In genomic region chr13:47974756-47975515, GRCm38 (mm10) we compare ENCODE assay signal across 14 mouse cellular contexts.
DNase-seq lines count a peak whose midpoint lies in the region; ATAC-seq and TF ChIP-seq lines count a peak whose summit lies in the region.
"Had no signal": no experiment of that assay in that cellular context is flagged by ENCODE, and none has a peak within 500 bp of the region (broad histone marks: within the 10 kb centered on the region; RNA-seq: fewer than 3 reads in every experiment).

No protein-coding gene starts in this region.

- DNase-seq in heart, adult 11 months: no peak
- peak; percentile 1 to 8 for DNase-seq in adrenal gland, postnatal 36 days
- peak; percentile 58 for DNase-seq in lung, postnatal 0 days (ENCODE audit: low spot score)
- no peak for DNase-seq in left cerebral cortex, postnatal 36 days (ENCODE audit: low spot score in 2 of 2)
- no peak for DNase-seq in layer of hippocampus, adult 18-20 months (ENCODE audit: low spot score in 2 of 2)
- DNase-seq in left cerebral cortex, adult 11 months (ENCODE audit: low spot score): no peak
- DNase-seq: gastrocnemius, adult 2 months had no signal

- H3K9ac ChIP-seq in heart, embryonic 13.5 days: no peak overlapping the region
- H3K9ac ChIP-seq in intestine, postnatal 0 days (ENCODE audit: low read depth, low read length): no peak overlapping the region
- H3K9ac ChIP-seq in lung, postnatal 0 days (replicated peaks; ENCODE audit: low read depth): no peak overlapping the region
- H3K9ac ChIP-seq: forebrain, embryonic 15.5 days; liver, embryonic 12.5 days had no signal

- no peak for ATAC-seq in heart, embryonic 13.5 days (ENCODE audit: extremely low read depth, insufficient number of reproducible peaks, low FRiP score, low TSS enrichment)
- no peak for ATAC-seq in intestine, postnatal 0 days
- ATAC-seq in lung, postnatal 0 days: no peak; the same call in 1 of the 2 replicates
- ATAC-seq: activated CD4-positive, CD25-positive, alpha-beta regulatory T cell, adult 4 months; CD4-positive, CD25-positive, alpha-beta regulatory T cell, adult 4 months; forebrain, embryonic 15.5 days; liver, embryonic 12.5 days had no signal

- WGBS in heart, embryonic 13.5 days: 71% methylated on average over 16 of the region's 16 CpGs
- 74% methylated on average over 16 of the region's 16 CpGs for whole genome bisulfite sequencing in intestine, postnatal 0 days
- 49% methylated on average over 16 of the region's 16 CpGs for WGBS in lung, postnatal 0 days

- intact Hi-C loops in left cerebral cortex, postnatal 36 days (cut with DNase I): no loop called here

- TF ChIP-seq CTCF in intestine, postnatal 0 days (IDR thresholded peaks at IDR 0.05; ENCODE audit: low read depth): no peak
- TF ChIP-seq CTCF in lung, postnatal 0 days (IDR thresholded peaks at IDR 0.05): no peak

- 0 out of 2 replicates have a peak, but pooled peaks cover 2% of the 10 kb centered on the region for H3K4me1 ChIP-seq in heart, embryonic 13.5 days
- H3K4me1 ChIP-seq in intestine, postnatal 0 days (replicated peaks; ENCODE audit: control insufficient read depth, insufficient read depth, low read length): no peaks in the 10 kb centered on the region
- no peaks in the 10 kb centered on the region for H3K4me1 ChIP-seq in lung, postnatal 0 days (ENCODE audit: insufficient read depth, low read depth, low read length)
- H3K4me1 ChIP-seq: liver, embryonic 12.5 days; megakaryocyte, embryonic 14.5 days had no signal

- no peaks in the 10 kb centered on the region for H3K9me3 ChIP-seq in heart, embryonic 13.5 days
- H3K9me3 ChIP-seq in intestine, postnatal 0 days (ENCODE audit: control insufficient read depth): no peaks in the 10 kb centered on the region
- H3K9me3 ChIP-seq in lung, postnatal 0 days (ENCODE audit: low read length): no peaks in the 10 kb centered on the region
- H3K9me3 ChIP-seq: forebrain, embryonic 15.5 days; liver, embryonic 12.5 days had no signal

- H3K27me3 ChIP-seq in heart, embryonic 13.5 days (replicated peaks): no peaks in the 10 kb centered on the region
- H3K27me3 ChIP-seq in intestine, postnatal 0 days (replicated peaks; ENCODE audit: control insufficient read depth, insufficient read depth, low read length): no peaks in the 10 kb centered on the region
- H3K27me3 ChIP-seq in lung, postnatal 0 days (replicated peaks; ENCODE audit: insufficient read depth, low read length): no peaks in the 10 kb centered on the region
- H3K27me3 ChIP-seq: forebrain, embryonic 15.5 days; liver, embryonic 12.5 days; megakaryocyte, embryonic 14.5 days had no signal

- H3K4me3 ChIP-seq in heart, embryonic 13.5 days: no peak overlapping the region
- no peak overlapping the region for H3K4me3 ChIP-seq in intestine, postnatal 0 days (ENCODE audit: low read depth, low read length)
- no peak overlapping the region for H3K4me3 ChIP-seq in lung, postnatal 0 days (ENCODE audit: low read depth, low read length)
- H3K4me3 ChIP-seq: forebrain, embryonic 15.5 days; gastrocnemius, adult 2 months; liver, embryonic 12.5 days; megakaryocyte, embryonic 14.5 days had no signal

- no peaks in the 10 kb centered on the region for H3K36me3 ChIP-seq in heart, embryonic 13.5 days
- no peaks in the 10 kb centered on the region for H3K36me3 ChIP-seq in intestine, postnatal 0 days (ENCODE audit: control insufficient read depth, insufficient read depth)
- no peaks in the 10 kb centered on the region for H3K36me3 ChIP-seq in lung, postnatal 0 days (ENCODE audit: insufficient read depth, low read length)
- H3K36me3 ChIP-seq: forebrain, embryonic 15.5 days; liver, embryonic 12.5 days had no signal

- H3K27ac ChIP-seq in heart, embryonic 13.5 days (replicated peaks): no peak overlapping the region
- no peak overlapping the region for H3K27ac ChIP-seq in intestine, postnatal 0 days (ENCODE audit: low read depth, low read length)
- no peak overlapping the region for H3K27ac ChIP-seq in lung, postnatal 0 days (ENCODE audit: low read length)
- H3K27ac ChIP-seq: forebrain, embryonic 15.5 days; gastrocnemius, adult 2 months; liver, embryonic 12.5 days had no signal

- H3K4me2 ChIP-seq in heart, embryonic 13.5 days: peak overlapping the region; percentile 47; the same call in 1 of the 2 replicates
- 0 out of 2 replicates have a peak overlapping the region, but pooled peaks have one; percentile 17 for H3K4me2 ChIP-seq in intestine, postnatal 0 days (replicated peaks; ENCODE audit: low read depth)
- peak overlapping the region; percentile 37 for H3K4me2 ChIP-seq in lung, postnatal 0 days (replicated peaks; ENCODE audit: low read depth, low read length)
- H3K4me2 ChIP-seq: forebrain, embryonic 15.5 days; liver, embryonic 12.5 days had no signal

- TF ChIP-seq EP300 in lung, postnatal 0 days (IDR thresholded peaks at IDR 0.05): 0 out of 2 replicates have a peak, but pooled peaks have one; percentile 35

Comparison
In these comparisons a context has a peak if more than half of its experiments do, and no peak if none do; other contexts are left out.
1. DNase-seq: peak in adrenal gland, postnatal 36 days (2 of 2) and lung, postnatal 0 days (single experiment); none in heart, adult 11 months (single experiment), left cerebral cortex, postnatal 36 days (0 of 2), layer of hippocampus, adult 18-20 months (0 of 2) and left cerebral cortex, adult 11 months (single experiment).
2. Peak in every context shown above with its lines, with median percentiles within 50 percentile points of each other: H3K4me2 ChIP-seq.